Mouse (Mus musculus) hindbrain, postnatal 0 days (tissue): ENCODE results near the gene Btf3. TPM values are rescaled to one million over a fixed set of nuclear protein-coding genes. Genes with fewer than 3 reads are reported as not detected.

Experiments
- ATAC-seq: fragments of 200-750 bp; cut with Nextera tagmentation; 2 replicates; pipeline ENCODE4 v1.8.0; 2017; ENCODE audit warnings: mild to moderate bottlenecking, moderate TSS enrichment, moderate library complexity
- DNase-seq: peaks from one replicate; pipeline ENCODE4 v3.0.0-alpha.2; 2015; ENCODE audit warnings: low spot score
- H3K27ac ChIP-seq: fragments of 300-500 bp; sonication (generic); 2 replicates; pipeline ENCODE4 v1.5.1; 2014; ENCODE audit warnings: mild to moderate bottlenecking
- H3K27me3 ChIP-seq: fragments of 300-500 bp; sonication (generic); 2 replicates; pipeline ENCODE4 v1.6.1; 2014; ENCODE audit warnings: low read length, mixed read lengths; ENCODE audit not compliant: insufficient read depth
- H3K36me3 ChIP-seq: fragments of 300-500 bp; sonication (generic); 2 replicates; pipeline ENCODE4 v1.6.1; 2014; ENCODE audit warnings: low read length, mixed read lengths; ENCODE audit not compliant: insufficient read depth
- H3K4me1 ChIP-seq: fragments of 300-500 bp; sonication (generic); 2 replicates; pipeline ENCODE4 v1.6.1; 2014; ENCODE audit warnings: antibody characterized with exemption, low read length, mixed read lengths; ENCODE audit not compliant: insufficient read depth
- H3K4me2 ChIP-seq: fragments of 300-500 bp; sonication (generic); 2 replicates; pipeline ENCODE4 v1.6.1; 2014; ENCODE audit warnings: low read depth, mild to moderate bottlenecking, low read length, moderate library complexity, mixed read lengths
- H3K4me3 ChIP-seq: fragments of 300-500 bp; sonication (generic); 2 replicates; pipeline ENCODE4 v1.5.1; 2014; ENCODE audit warnings: low read length
- H3K9ac ChIP-seq: fragments of 300-500 bp; sonication (generic); replicated peaks from 2 replicates; pipeline ENCODE4 v1.6.1; 2014; ENCODE audit warnings: mild to moderate bottlenecking, low read length, moderate library complexity, mixed read lengths
- H3K9me3 ChIP-seq: fragments of 300-500 bp; sonication (generic); 2 replicates; pipeline ENCODE4 v1.6.1; 2016; ENCODE audit warnings: low read length, mixed read lengths
- CTCF ChIP-seq: IDR thresholded peaks from 2 replicates; pipeline ENCODE4 v1.5.1; 2016; ENCODE audit warnings: antibody characterized with exemption, control low read depth, low read depth
- WGBS: fragments of 180-500 bp; shearing (Covaris S2); extraction: QIAGEN DNeasy Blood & Tissue Kit; methylation state at CpG from one replicate; pipeline ENCODE4 v1.1.7; 2014; 5-methylcytosine and 5-hydroxymethylcytosine counted together
- polyA plus RNA-seq: library from polyadenylated mRNA; unstranded; fragments of >200 nt; fragmentation: Nextera tagmentation; extraction: Ambion mirVana; gene quantifications from 2 replicates; pipeline ENCODE4 v1.2.1, GENCODE M21; 2015
- total RNA-seq: library from RNA; depleted of rRNA; stranded (reverse); fragments of >200 nt; gene quantifications from 2 replicates; pipeline ENCODE4 v1.2.3, GENCODE M21; 2014; rRNA removed

Gene Btf3
- 181 and 252 TPM in 2 replicates for total RNA-seq
- 476 and 491 TPM in 2 replicates for polyA plus RNA-seq

DNA sequence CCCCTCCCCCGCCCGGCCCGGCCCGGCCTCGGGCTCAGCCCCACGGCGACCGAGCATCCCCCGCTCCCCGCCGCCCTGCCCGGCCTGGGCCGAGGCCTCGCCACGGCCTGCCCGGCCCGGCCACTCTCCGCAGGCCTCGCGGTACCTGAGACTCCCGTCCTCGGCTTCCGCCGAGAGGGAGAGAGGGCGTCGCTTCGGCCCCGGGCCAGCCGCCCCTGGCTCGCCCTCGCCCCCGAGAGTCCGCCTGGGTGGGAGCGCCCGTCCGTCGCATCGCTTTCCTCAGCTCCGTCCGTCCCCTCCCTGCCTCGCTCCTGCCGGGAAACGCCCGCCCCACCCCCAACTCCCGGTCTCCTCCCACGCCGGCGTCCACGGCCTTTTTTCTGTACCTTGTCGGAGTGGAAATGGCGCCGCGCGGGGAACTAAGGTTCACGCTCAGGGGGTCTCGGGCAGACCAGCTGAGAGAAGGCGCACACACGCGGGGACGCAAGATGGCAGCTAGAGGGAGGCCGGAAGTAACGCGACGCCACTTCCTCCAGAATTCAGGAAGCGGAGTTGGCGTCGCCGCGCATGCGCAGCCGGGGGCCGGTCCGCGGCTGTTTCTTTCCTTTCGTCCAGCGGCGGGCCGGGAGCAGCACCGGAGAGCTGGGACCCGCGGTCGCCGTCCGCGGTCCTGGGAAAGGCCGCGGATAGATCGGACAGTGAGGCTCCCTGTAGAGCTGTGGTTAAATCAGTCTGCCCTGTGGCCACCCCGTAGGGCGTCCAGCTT, at the start of gene Btf3:
Btf3 (minus strand) TSS at position 527 of the 766 bp plus-strand sequence.
- Histone ChIP-seq H3K27ac (peak within 1 kb of the TSS; percentile 94), H3K36me3 (peaks cover 15% of the 10 kb centered on the region; the same call in 1 of the 2 replicates), H3K4me2 (peak within 1 kb of the TSS; percentile 74), H3K4me1 (peaks cover 11% of the 10 kb centered on the region; the same call in 1 of the 2 replicates), H3K4me3 (peak within 1 kb of the TSS; percentile 78), H3K27me3 (no peaks in the 10 kb centered on the region), H3K9ac (peak within 1 kb of the TSS; percentile 93), H3K9me3 (no peaks in the 10 kb centered on the region)
- WGBS, result under 1% methylated on average over 77 of the region's 90 CpGs
- ATAC-seq (peak; percentile 97), DNase-seq (peak; percentile 97)
- peak; percentile 14; the same call in 1 of the 2 replicates for TF ChIP-seq CTCF

- Histone ChIP-seq H3K9ac (no peak overlapping the region; the same call in 1 of the 2 replicates), H3K27me3 (peaks cover 82% of the 10 kb centered on the region), H3K36me3 (no peaks in the 10 kb centered on the region), H3K27ac (no peak overlapping the region), H3K9me3 (peaks cover 3% of the 10 kb centered on the region; the same call in 1 of the 2 replicates), H3K4me3 (peak overlapping the region; percentile 11), H3K4me2 (peak overlapping the region; percentile 31), H3K4me1 (no peaks in the 10 kb centered on the region)
- WGBS, result under 1% methylated on average over 52 of the region's 52 CpGs
- peak; percentile 35; the same call in 1 of the 2 replicates for ATAC-seq
- no peak for DNase-seq
- TF ChIP-seq CTCF, result no peak
Measured at GRCm38 (mm10) chr13:98365766-98366421, 49.1 kb upstream of the Btf3 start.

- Histone ChIP-seq H3K27me3 (peaks cover 85% of the 10 kb centered on the region), H3K9ac (no peak overlapping the region), H3K4me2 (no peak overlapping the region), H3K27ac (no peak overlapping the region), H3K4me1 (no peaks in the 10 kb centered on the region), H3K36me3 (no peaks in the 10 kb centered on the region), H3K4me3 (no peak overlapping the region), H3K9me3 (peaks cover 3% of the 10 kb centered on the region; the same call in 1 of the 2 replicates)
- ATAC-seq (no peak), DNase-seq (no peak)
- TF ChIP-seq CTCF, result no peak
- 1% methylated on average over 8 of the region's 8 CpGs for WGBS
Measured at GRCm38 (mm10) chr13:98365081-98365480, 48.3 kb upstream of the Btf3 start.

DNA sequence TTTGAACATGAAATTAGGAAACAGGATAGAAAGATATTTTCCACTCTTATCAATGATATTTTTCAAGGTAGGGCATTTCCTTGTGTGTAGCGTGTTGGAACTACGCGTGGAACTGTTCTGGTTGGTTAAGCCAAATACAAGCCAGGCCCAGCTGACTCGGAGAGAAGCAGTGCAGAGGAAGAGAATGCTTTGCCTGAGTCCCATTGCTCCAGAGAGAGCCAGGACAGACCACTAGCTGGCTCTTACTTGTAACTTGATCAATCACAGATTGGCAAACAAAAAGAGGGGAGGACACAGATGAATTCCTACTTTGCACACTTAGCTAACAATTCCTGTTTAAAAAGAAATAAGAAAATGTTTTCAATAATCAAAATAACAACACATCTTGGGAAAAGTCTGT, 46.2 kb upstream of the Btf3 start:
- no peak for TF ChIP-seq CTCF
- Histone ChIP-seq H3K9me3 (peaks cover 3% of the 10 kb centered on the region; the same call in 1 of the 2 replicates), H3K4me3 (no peak overlapping the region), H3K4me1 (no peaks in the 10 kb centered on the region), H3K27me3 (peaks cover 82% of the 10 kb centered on the region), H3K27ac (no peak overlapping the region), H3K36me3 (no peaks in the 10 kb centered on the region), H3K9ac (no peak overlapping the region), H3K4me2 (no peak overlapping the region)
- no peak for ATAC-seq
- no peak for DNase-seq
- 9% methylated on average over 4 of the region's 4 CpGs for WGBS

- Histone ChIP-seq H3K36me3 (no peaks in the 10 kb centered on the region), H3K9me3 (peaks cover 3% of the 10 kb centered on the region; the same call in 1 of the 2 replicates), H3K4me3 (no peak overlapping the region), H3K9ac (no peak overlapping the region), H3K27me3 (peaks cover 79% of the 10 kb centered on the region), H3K27ac (no peak overlapping the region), H3K4me2 (no peak overlapping the region), H3K4me1 (no peaks in the 10 kb centered on the region)
- no peak for ATAC-seq
- no peak for TF ChIP-seq CTCF
- DNase-seq, result no peak
- WGBS, result 6% methylated on average over 5 of the region's 5 CpGs
Measured at GRCm38 (mm10) chr13:98361161-98361560, 44.4 kb upstream of the Btf3 start.

GRCm38 (mm10) chr13:98360391-98360790, 43.6 kb upstream of the Btf3 start:
- H3K9ac ChIP-seq, result no peak overlapping the region
- DNase-seq (no peak), ATAC-seq (no peak)
- H3K27ac ChIP-seq, result no peak overlapping the region
- H3K27me3 ChIP-seq, result peaks cover 73% of the 10 kb centered on the region
- peaks cover 3% of the 10 kb centered on the region; the same call in 1 of the 2 replicates for H3K9me3 ChIP-seq
- no peak overlapping the region for H3K4me2 ChIP-seq
- H3K4me1 ChIP-seq, result 0 out of 2 replicates have a peak, but pooled peaks cover 1% of the 10 kb centered on the region
- no peaks in the 10 kb centered on the region for H3K36me3 ChIP-seq
- WGBS, result 7% methylated on average over 6 of the region's 6 CpGs
- no peak for TF ChIP-seq CTCF
- no peak overlapping the region for H3K4me3 ChIP-seq
